In genomic region chr10:59992024-59992423, GRCm38 (mm10) we compare ENCODE assay signal across 17 mouse cellular contexts.
"Had no signal": no experiment of that assay in that cellular context is flagged by ENCODE, and none has a peak within 500 bp of the region (broad histone marks: within the 10 kb centered on the region; RNA-seq: fewer than 3 reads in every experiment).

No protein-coding gene starts in this region.

- H3K27ac ChIP-seq: limb, embryonic 13.5 days; liver, embryonic 15.5 days; midbrain, embryonic 10.5 days; neural tube, embryonic 15.5 days had no signal

- DNase-seq: kidney, postnatal 36 days; layer of hippocampus, adult 9-11 months; layer of hippocampus, postnatal 36 days; left cerebral cortex, postnatal 4 days; lung, embryonic 14.5 days; lung, postnatal 10 days; lung, postnatal 4 days; midbrain, embryonic 14.5 days; right cerebral cortex, adult 18-20 months; right cerebral cortex, postnatal 25 days; thymus, postnatal 36 days had no signal

- H3K9ac ChIP-seq: limb, embryonic 13.5 days; liver, embryonic 15.5 days; lung, embryonic 14.5 days; neural tube, embryonic 15.5 days had no signal

- H3K4me2 ChIP-seq: limb, embryonic 13.5 days; liver, embryonic 11.5 days; liver, embryonic 15.5 days; lung, embryonic 14.5 days; neural tube, embryonic 15.5 days had no signal

- H3K4me3 ChIP-seq: limb, embryonic 13.5 days; liver, embryonic 15.5 days; midbrain, embryonic 10.5 days; myocyte; neural tube, embryonic 15.5 days had no signal

- H3K4me1 ChIP-seq: liver, embryonic 15.5 days; midbrain, embryonic 10.5 days had no signal

- H3K9me3 ChIP-seq: limb, embryonic 13.5 days; liver, embryonic 15.5 days; midbrain, embryonic 10.5 days; neural tube, embryonic 15.5 days had no signal

- H3K27me3 ChIP-seq: limb, embryonic 13.5 days; liver, embryonic 15.5 days; neural tube, embryonic 15.5 days had no signal
